Mouse (Mus musculus): ENCODE measurements at regions not wholly inside any gene's neighbourhood (a gene's known extent, or its start where the extent isn't known, plus 50 kb on each side); places are given as distances from the start of the nearest gene placed in this dataset.
A peak's percentile ranks its signal among the peaks of the same experiment; 100 is the strongest.
"Not testable (repeated sequence)": the region's sequence is repeated elsewhere in the genome, so short reads cannot be mapped to it uniquely, and the experiment has no call there.

DNA sequence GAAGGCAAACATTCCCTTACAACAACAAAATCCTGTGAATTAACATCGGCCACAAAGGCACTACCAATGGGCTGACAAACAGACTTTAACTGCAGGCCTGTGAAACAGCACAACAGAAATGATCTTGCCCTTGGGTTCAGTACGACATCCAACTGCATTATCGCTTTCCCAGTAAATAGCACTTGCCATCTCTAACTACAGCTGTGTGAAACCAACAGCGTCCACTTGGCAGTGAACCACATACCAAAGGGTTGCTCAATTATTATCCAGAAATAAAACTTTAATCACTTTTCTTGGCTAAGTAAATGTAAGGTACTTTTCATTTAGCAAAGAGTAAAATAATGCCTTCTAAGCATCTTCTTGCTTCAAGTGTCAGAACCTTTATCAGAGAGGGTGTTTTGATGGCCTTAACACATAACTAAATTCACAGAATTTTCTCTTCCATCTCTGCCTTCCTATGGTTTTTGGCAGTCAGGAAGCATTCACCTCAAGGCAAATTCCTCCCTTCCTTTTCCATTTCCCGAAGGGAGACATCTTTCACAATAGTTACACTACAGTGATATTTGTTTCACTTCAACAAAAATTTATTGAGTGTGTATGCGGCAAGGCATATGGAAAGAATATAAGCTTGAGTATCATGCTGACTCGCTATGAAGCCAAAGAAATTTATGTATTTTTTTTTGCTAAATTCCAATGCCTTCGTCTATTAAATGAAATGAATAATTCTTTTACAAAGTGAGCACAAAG lies 178.9 kb upstream of the Mpdz start:
- Histone ChIP-seq H3K9ac (no peak overlapping the region), H3K9me3 (no peaks in the 10 kb centered on the region), H3K4me2 (no peak overlapping the region), H3K4me1 (no peaks in the 10 kb centered on the region), H3K27me3 (no peaks in the 10 kb centered on the region), H3K4me3 (replicated peaks) (no peak overlapping the region), H3K36me3 (replicated peaks) (no peaks in the 10 kb centered on the region), H3K27ac (no peak overlapping the region)
- 91% methylated on average over 8 of the region's 8 CpGs for WGBS
- no peak for ATAC-seq (ENCODE audit: low FRiP score)

DNA sequence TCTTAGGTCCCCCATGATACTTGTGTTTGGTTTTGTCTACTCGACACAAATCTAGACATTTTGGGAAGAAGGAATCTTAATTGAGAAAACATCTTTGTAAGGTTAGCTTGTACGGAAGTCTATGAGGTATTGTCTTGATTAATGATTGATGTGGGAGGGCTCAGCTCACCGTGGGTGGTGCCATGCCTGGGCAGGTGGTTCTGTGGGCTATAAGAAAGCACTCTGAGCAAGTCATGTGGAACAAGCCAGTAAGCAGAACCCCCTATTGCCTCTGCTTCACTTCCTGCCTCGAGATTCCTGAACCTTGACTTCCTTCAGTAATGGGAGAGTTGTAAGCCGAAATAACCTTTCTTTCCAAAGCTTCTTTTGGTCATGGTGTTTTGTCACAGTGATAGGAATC lies 174.6 kb upstream of the Mpdz start:
- no peak overlapping the region for H3K9ac ChIP-seq
- H3K36me3 ChIP-seq (replicated peaks): no peaks in the 10 kb centered on the region
- no peak overlapping the region for H3K4me3 ChIP-seq (replicated peaks)
- no peak for ATAC-seq (ENCODE audit: low FRiP score)
- no peak overlapping the region for H3K27ac ChIP-seq
- no peaks in the 10 kb centered on the region for H3K27me3 ChIP-seq
- no peak overlapping the region for H3K4me2 ChIP-seq
- H3K4me1 ChIP-seq: no peaks in the 10 kb centered on the region
- H3K9me3 ChIP-seq: no peaks in the 10 kb centered on the region
- WGBS: 52% methylated on average over 5 of the region's 5 CpGs

DNA sequence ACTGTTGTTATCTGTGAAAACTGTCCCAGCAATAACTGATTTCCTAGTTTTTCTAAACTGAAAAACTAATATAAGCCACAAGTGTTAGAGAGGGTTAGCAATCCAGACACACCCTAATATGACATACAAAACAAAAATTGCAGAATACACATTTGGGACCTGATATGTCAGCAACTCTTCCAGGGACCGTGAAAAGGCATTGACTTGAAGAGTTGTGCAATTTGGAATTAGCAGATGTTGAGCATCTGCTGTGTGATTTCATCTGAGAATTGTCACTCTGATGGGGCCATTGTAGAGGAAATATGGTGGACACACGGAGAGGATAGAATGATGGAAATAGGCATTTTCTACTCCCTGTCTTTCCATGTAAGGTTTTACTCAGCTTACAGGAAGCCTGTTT lies 168.6 kb upstream of the Mpdz start:
- Histone ChIP-seq H3K9ac (no peak overlapping the region), H3K36me3 (replicated peaks) (no peaks in the 10 kb centered on the region), H3K27ac (no peak overlapping the region), H3K9me3 (no peaks in the 10 kb centered on the region), H3K4me2 (no peak overlapping the region), H3K27me3 (no peaks in the 10 kb centered on the region), H3K4me3 (replicated peaks) (no peak overlapping the region), H3K4me1 (no peaks in the 10 kb centered on the region)
- no peak for ATAC-seq (ENCODE audit: low FRiP score)
- WGBS: 94% methylated on average over 2 of the region's 2 CpGs

DNA sequence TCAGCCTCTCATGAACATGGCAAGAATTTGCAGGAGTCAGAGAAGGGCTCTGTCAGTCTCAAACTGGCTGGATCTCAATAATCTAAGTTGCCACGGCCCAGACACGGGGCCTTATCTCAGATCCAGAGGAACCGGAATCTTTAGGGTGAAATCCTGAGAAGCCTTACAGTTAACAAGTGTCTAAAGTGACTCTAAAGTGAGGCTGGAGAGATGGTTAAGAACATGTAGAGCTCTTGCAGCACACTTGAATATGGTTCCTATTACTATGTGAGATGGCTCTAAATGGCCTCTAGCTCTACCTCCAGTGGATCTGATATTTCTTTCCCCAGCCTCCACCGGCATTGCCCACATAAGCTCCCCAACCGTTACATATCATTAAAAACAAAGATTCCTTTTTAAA lies 157.8 kb upstream of the Mpdz start:
- Histone ChIP-seq H3K36me3 (replicated peaks) (no peaks in the 10 kb centered on the region), H3K27ac (no peak overlapping the region), H3K4me2 (no peak overlapping the region), H3K4me1 (no peaks in the 10 kb centered on the region), H3K27me3 (no peaks in the 10 kb centered on the region), H3K4me3 (replicated peaks) (no peak overlapping the region), H3K9me3 (no peaks in the 10 kb centered on the region), H3K9ac (no peak overlapping the region)
- 95% methylated on average over 5 of the region's 5 CpGs for WGBS
- ATAC-seq (ENCODE audit: low FRiP score): no peak

DNA sequence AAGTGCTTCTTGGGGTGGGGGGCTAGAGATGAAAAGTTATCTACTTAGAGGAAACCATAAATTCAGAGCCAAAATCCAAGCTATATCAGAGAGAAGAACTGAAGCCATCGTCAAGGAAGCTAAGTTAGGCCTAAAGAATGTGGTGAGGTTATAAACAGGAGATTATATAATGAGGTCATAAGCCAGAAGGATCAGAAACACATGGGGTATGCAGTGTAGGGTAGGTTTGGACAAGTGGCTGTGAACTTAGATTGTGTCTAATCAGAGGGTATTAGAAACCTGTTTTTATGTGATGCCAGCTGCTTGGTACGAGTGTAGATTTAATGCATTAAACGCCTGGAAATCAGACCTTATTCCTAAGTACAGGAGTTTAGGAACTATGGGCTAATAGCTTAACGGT lies 154.8 kb upstream of the Mpdz start:
- Histone ChIP-seq H3K27ac (no peak overlapping the region), H3K4me2 (no peak overlapping the region), H3K9me3 (no peaks in the 10 kb centered on the region), H3K36me3 (replicated peaks) (no peaks in the 10 kb centered on the region), H3K9ac (no peak overlapping the region), H3K4me1 (no peaks in the 10 kb centered on the region), H3K4me3 (replicated peaks) (no peak overlapping the region), H3K27me3 (no peaks in the 10 kb centered on the region)
- WGBS: 97% methylated on average over 4 of the region's 4 CpGs
- no peak for ATAC-seq (ENCODE audit: low FRiP score)

DNA sequence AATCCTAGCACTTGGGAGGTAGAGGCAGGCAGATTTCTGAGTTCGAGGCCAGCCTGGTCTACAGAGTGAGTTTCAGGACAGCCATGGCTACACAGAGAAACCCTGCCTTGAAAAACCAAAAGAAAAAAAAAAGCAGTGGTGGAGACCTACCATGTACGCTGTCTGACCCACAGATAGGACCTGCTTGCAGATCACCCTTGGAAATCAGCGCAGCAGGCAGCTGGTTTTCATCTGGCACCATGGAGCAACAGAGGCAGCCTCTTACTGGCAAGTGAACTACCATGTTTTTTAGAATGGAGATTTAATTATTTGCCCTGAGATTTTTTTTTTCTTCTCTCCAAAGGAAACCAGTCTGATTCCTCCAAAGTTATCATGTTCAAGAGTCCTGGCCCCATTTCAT lies 150.8 kb upstream of the Mpdz start:
- H3K9me3 ChIP-seq; H3K27me3 ChIP-seq; ATAC-seq (ENCODE audit: low FRiP score); H3K9ac ChIP-seq; H3K36me3 ChIP-seq (replicated peaks); H3K4me3 ChIP-seq (replicated peaks); H3K4me2 ChIP-seq; H3K4me1 ChIP-seq; H3K27ac ChIP-seq: not testable (repeated sequence)
- WGBS: 91% methylated on average over 3 of the region's 3 CpGs

DNA sequence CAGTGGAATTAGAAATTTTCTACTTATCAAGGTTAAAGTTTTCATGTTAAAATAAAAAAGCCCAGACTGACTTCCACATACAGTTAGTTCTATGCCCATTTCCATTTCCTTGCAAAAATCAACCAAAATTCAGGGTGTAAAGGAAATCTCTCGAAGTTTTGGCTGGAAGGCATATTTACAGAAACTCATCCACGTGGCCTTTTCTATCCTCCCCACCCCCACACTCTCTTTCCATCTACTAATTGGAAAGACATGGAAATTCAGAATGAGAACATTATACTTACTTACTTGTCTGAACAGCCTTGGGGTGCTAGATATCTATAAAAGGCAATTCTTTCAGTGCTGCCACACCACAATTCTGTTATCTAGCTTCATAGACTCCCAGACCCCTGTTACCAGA lies 139.9 kb upstream of the Mpdz start:
- Histone ChIP-seq H3K27me3 (no peaks in the 10 kb centered on the region), H3K36me3 (replicated peaks) (no peaks in the 10 kb centered on the region), H3K4me1 (peaks cover 13% of the 10 kb centered on the region), H3K4me2 (no peak overlapping the region), H3K27ac (no peak overlapping the region), H3K9me3 (no peaks in the 10 kb centered on the region), H3K4me3 (replicated peaks) (no peak overlapping the region), H3K9ac (no peak overlapping the region)
- ATAC-seq (ENCODE audit: low FRiP score): no peak
- WGBS: 62% methylated on average over 2 of the region's 2 CpGs

DNA sequence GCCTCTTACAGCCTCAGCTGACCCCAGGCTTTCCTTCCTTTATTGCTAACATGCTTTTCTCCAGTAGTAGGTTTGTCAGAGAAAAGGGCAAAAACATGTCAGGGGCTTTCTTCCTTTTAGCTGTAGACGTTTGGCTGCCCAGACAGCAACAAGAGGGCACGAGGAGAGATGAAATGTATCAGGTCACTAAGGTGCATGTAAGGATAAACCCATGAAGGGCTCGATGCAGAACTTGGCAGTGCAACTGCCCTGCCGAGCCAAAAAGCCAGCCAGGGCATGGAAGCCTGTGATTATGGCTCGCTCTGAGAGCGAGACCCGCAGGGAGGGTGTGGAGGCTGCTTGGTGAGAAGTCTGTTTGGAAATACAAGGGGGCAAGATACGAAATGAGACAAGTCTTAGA lies 137.9 kb upstream of the Mpdz start:
- H3K27ac ChIP-seq: no peak overlapping the region
- 74% methylated on average over 8 of the region's 8 CpGs for WGBS
- no peak overlapping the region for H3K9ac ChIP-seq
- peaks cover 13% of the 10 kb centered on the region for H3K4me1 ChIP-seq
- no peak for ATAC-seq (ENCODE audit: low FRiP score)
- H3K27me3 ChIP-seq: no peaks in the 10 kb centered on the region
- no peaks in the 10 kb centered on the region for H3K9me3 ChIP-seq
- no peaks in the 10 kb centered on the region for H3K36me3 ChIP-seq (replicated peaks)
- no peak overlapping the region for H3K4me3 ChIP-seq (replicated peaks)
- no peak overlapping the region for H3K4me2 ChIP-seq

DNA sequence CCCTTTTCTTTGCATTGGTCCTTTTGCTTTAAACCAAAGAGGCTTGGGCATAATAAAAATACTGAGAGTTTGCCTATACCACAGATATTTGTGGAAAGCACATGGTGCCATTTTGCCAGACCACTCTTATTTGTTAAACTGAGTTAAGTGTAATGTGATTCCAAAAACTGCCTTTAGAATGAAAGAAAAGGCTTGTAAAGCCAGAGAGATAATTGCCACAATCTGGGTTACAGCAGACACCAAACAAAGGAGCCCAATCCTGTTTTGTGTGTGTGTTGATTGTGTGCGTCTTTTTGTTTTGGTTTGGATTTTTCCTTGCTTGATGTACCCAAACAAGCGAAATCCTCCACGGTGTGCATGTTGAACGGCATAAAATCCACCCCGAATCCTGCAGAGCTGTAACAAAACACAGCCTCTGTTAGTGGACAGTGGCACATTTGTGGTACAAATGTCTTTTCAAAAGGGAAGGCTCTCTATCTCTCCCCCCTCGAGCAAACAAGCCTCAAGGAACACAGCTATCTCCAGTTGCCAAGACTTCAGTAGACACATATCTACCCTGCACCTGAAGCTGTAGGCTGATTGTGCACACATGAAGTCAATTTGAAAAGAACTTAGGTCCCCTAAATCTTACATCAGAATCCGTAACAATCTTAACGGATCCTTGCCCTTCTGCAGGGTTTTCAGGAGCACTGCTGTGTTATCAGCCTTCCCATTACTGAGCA lies 136.9 kb upstream of the Mpdz start:
- ATAC-seq (ENCODE audit: low FRiP score): no peak
- H3K4me2 ChIP-seq: peak overlapping the region; percentile 10; the same call in 1 of the 2 replicates

DNA sequence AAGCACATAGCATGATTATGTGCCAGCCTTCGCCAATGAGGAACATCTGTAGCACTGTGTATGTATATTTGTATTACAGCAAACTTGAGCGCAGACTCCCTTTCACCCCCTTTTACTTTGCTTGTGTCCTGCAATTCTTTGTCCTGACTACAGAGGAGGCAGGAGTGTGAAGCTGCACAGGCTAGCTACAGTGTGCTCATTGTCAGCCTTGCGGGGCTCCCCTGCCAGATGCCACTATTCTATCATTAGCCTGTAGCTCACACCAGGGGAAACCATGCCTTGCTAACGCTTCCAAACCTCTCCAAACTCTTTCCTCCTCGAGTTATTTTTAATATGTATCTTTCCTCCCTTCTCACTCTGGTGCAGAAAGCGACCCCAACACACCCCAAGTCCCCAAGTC lies 136.4 kb upstream of the Mpdz start:
- peak; percentile 94 for ATAC-seq (ENCODE audit: low FRiP score)
- Histone ChIP-seq H3K36me3 (replicated peaks) (no peaks in the 10 kb centered on the region), H3K4me1 (peaks cover 13% of the 10 kb centered on the region), H3K27me3 (no peaks in the 10 kb centered on the region), H3K4me2 (no peak overlapping the region), H3K4me3 (replicated peaks) (no peak overlapping the region), H3K9me3 (no peaks in the 10 kb centered on the region), H3K27ac (peak overlapping the region; percentile 62; the same call in 1 of the 2 replicates), H3K9ac (no peak overlapping the region)
- 23% methylated on average over 6 of the region's 6 CpGs for WGBS

More for the DNA sequence above, 136.9 kb upstream of the Mpdz start:
- peaks cover 13% of the 10 kb centered on the region for H3K4me1 ChIP-seq
- WGBS: 26% methylated on average over 8 of the region's 8 CpGs
- peak overlapping the region; percentile 62; the same call in 1 of the 2 replicates for H3K27ac ChIP-seq
- H3K27me3 ChIP-seq: no peaks in the 10 kb centered on the region
- no peaks in the 10 kb centered on the region for H3K36me3 ChIP-seq (replicated peaks)
- H3K4me3 ChIP-seq (replicated peaks): no peak overlapping the region
- no peaks in the 10 kb centered on the region for H3K9me3 ChIP-seq
- H3K9ac ChIP-seq: 0 out of 2 replicates have a peak overlapping the region, but pooled peaks have one; percentile 7

DNA sequence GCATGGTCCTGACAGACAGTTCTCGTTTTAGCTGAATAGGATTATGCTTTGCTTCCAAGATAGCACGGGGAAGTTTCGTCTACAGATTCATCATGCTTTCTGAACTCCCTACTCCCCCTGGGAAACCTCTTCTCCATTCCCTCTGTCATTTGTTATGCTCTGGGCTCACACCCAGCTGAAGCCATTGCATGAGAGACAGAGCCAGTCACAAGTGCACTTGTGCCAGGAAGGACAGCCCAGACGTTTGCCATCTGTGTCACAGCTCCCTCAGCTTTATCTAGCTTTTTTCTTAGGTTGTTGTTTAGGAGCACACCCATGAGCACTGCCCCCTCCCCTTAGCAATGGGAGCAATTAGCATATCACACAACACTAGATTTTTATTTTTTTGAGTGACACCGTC lies 131.2 kb upstream of the Mpdz start:
- peaks cover 10% of the 10 kb centered on the region for H3K4me1 ChIP-seq
- no peak overlapping the region for H3K9ac ChIP-seq
- H3K27ac ChIP-seq: 0 out of 2 replicates have a peak overlapping the region, but pooled peaks have one; percentile 42
- no peaks in the 10 kb centered on the region for H3K9me3 ChIP-seq
- 60% methylated on average over 5 of the region's 5 CpGs for WGBS
- peak; percentile 53; the same call in 1 of the 2 replicates for ATAC-seq (ENCODE audit: low FRiP score)
- H3K36me3 ChIP-seq (replicated peaks): no peaks in the 10 kb centered on the region
- no peak overlapping the region for H3K4me3 ChIP-seq (replicated peaks)
- no peak overlapping the region for H3K4me2 ChIP-seq
- no peaks in the 10 kb centered on the region for H3K27me3 ChIP-seq

DNA sequence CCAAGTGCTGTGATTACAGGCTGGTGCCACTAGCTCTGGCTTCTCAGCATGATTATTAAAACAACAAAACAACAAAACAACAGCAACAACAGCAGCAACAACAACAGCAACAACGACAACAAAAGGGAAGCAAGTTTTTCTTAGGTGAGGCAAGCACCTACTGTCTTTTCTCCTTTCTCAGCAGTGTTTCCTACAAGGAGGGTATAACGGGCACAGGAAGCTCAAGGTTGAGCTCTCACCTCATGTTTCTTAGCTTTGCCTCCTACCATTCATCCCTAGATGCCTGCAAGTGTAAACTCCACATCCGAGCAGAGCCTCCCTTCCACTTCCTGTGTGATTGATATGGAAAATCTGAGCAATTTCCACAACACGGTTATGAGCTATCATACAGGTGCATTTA lies 128.1 kb upstream of the Mpdz start:
- ATAC-seq (ENCODE audit: low FRiP score): no peak
- H3K4me3 ChIP-seq (replicated peaks): no peak overlapping the region
- H3K27ac ChIP-seq: no peak overlapping the region
- H3K4me1 ChIP-seq: peaks cover 33% of the 10 kb centered on the region
- H3K4me2 ChIP-seq: no peak overlapping the region
- H3K9me3 ChIP-seq: no peaks in the 10 kb centered on the region
- H3K9ac ChIP-seq: no peak overlapping the region
- no peaks in the 10 kb centered on the region for H3K36me3 ChIP-seq (replicated peaks)
- H3K27me3 ChIP-seq: no peaks in the 10 kb centered on the region
- WGBS: 65% methylated on average over 4 of the region's 4 CpGs

DNA sequence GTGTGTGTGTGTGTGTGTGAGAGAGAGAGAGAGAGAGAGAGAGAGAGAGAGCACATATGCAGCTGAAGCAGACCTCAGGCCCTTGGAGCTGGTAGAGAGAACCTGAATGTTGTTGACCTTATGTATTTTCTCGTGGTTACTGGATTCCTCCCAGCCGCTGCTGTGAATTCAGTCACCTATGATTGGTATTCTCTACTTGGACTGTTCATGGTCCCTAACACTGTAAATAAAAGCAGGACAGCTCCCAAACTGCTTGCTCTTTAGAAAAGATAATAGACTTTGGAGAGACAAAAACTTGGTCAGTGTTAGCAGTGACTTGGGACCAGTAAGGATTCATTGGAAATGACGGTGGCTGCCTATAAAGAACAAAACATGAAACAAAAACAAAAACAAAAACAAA lies 126.9 kb upstream of the Mpdz start:
- 76% methylated on average over 3 of the region's 3 CpGs for WGBS
- Histone ChIP-seq H3K9me3 (no peaks in the 10 kb centered on the region), H3K27ac (no peak overlapping the region), H3K4me1 (peaks cover 41% of the 10 kb centered on the region), H3K36me3 (replicated peaks) (no peaks in the 10 kb centered on the region), H3K9ac (no peak overlapping the region), H3K4me3 (replicated peaks) (no peak overlapping the region), H3K4me2 (no peak overlapping the region), H3K27me3 (no peaks in the 10 kb centered on the region)
- no peak for ATAC-seq (ENCODE audit: low FRiP score)

Measured in forebrain, embryonic 12.5 days (tissue).